Mouse (Mus musculus) liver, adult 2 months (tissue): ENCODE data around the gene Prg3.

Experiments
- CTCF ChIP-seq: fragments of 200-500 bp; IDR thresholded peaks from 2 replicates; pipeline ENCODE4 v1.5.1; 2011; ENCODE audit warnings: low read depth, low read length, control low read depth
- POLR2A ChIP-seq: fragments of 200-500 bp; IDR thresholded peaks from 2 replicates; pipeline ENCODE4 v1.6.1; 2011; ENCODE audit warnings: low read length, control low read depth; ENCODE audit not compliant: insufficient read depth; ENCODE audit errors: extremely low read depth

DNA sequence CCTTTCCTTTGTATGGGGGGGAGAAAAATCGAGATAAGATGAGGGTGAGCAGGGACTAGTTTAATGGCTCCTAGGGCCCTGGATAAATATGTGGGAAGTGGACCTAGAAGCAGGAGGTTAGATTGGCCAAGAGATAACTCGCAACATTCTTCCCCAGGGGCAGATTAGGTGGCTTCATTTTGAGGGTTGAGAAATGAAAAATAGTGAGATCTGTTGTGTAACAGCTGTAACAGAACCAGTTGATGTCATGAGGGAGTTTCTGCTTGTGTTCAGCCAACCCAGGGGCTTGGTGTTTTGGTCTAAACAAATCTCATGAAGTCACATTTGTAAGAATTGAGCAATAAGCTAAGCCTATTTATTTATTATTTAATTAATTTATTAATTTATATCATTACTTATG is 46.7 kb upstream of the Prg3 start:
- TF ChIP-seq CTCF (no peak), POLR2A (no peak)
